Mouse (Mus musculus) layer of hippocampus, postnatal 36 days (tissue): ENCODE results near the gene Cabp4. TPM values are rescaled to one million over a fixed set of nuclear protein-coding genes. Genes with fewer than 3 reads are reported as not detected.

Experiments
- DNase-seq, 2 experiments: peaks; one replicate each; pipeline ENCODE4 v3.0.0; 2022
- total RNA-seq, 2 experiments: library from RNA; stranded (reverse); gene quantifications; 2 replicates each; pipeline ENCODE4 v1.2.3; 2021

Cabp4 gene
- total RNA-seq, 2 experiments from 2014 or later = 0.17 to 0.28 TPM

GRCm38 (mm10) chr19:4164100-4164499 is 20.3 kb upstream of the Cabp4 start:
- no peak for DNase-seq

GRCm38 (mm10) chr19:4163543-4163887 is 19.7 kb upstream of the Cabp4 start:
- no peak for DNase-seq

- DNase-seq = peak; percentile 96 to 97
Measured at GRCm38 (mm10) chr19:4162646-4163542, 19.1 kb upstream of the Cabp4 start, which contains the start of gene Rps6kb2. TSS of gene Rps6kb2 (minus strand) at chr19:4163354.

GRCm38 (mm10) chr19:4159049-4159448 is 15.2 kb upstream of the Cabp4 start:
- no peak for DNase-seq

GRCm38 (mm10) chr19:4156771-4157170 is 12.9 kb upstream of the Cabp4 start:
- DNase-seq = no peak

GRCm38 (mm10) chr19:4156073-4156579 is 12.3 kb upstream of the Cabp4 start:
- no peak for DNase-seq

GRCm38 (mm10) chr19:4155223-4156072 is 11.6 kb upstream of the Cabp4 start:
- no peak for DNase-seq

GRCm38 (mm10) chr19:4154437-4155222 is 10.8 kb upstream of the Cabp4 start:
- no peak for DNase-seq

- DNase-seq = no peak
Measured at GRCm38 (mm10) chr19:4153232-4153654, 9.4 kb upstream of the Cabp4 start, which contains the start of gene Ptprcap. TSS of gene Ptprcap (plus strand) at chr19:4153604.

GRCm38 (mm10) chr19:4152445-4153231 is 8.8 kb upstream of the Cabp4 start:
- no peak for DNase-seq

GRCm38 (mm10) chr19:4151898-4152297 is 8.1 kb upstream of the Cabp4 start:
- DNase-seq = no peak

- no peak for DNase-seq
Measured at GRCm38 (mm10) chr19:4151488-4151860, 7.6 kb upstream of the Cabp4 start.

GRCm38 (mm10) chr19:4150567-4151487 is 7.0 kb upstream of the Cabp4 start:
- no peak for DNase-seq

- DNase-seq = no peak
Measured at GRCm38 (mm10) chr19:4149764-4150461, 6.1 kb upstream of the Cabp4 start.

GRCm38 (mm10) chr19:4149283-4149682 is 5.5 kb upstream of the Cabp4 start:
- DNase-seq = no peak

- DNase-seq = no peak
Measured at GRCm38 (mm10) chr19:4148819-4149218, 5.0 kb upstream of the Cabp4 start.

- peak; percentile 93 to 95 for DNase-seq
Measured at GRCm38 (mm10) chr19:4148491-4148806, 4.6 kb upstream of the Cabp4 start, which contains the start of gene Coro1b. TSS of gene Coro1b (plus strand) at chr19:4148619.

GRCm38 (mm10) chr19:4147782-4148490 is 4.1 kb upstream of the Cabp4 start:
- DNase-seq = no peak

GRCm38 (mm10) chr19:4147022-4147405 is 3.2 kb upstream of the Cabp4 start:
- DNase-seq = no peak
